Mouse (Mus musculus): ENCODE measurements around the gene Snapin.

GRCm38 (mm10) chr3:90475831-90476611, 14.8 kb downstream of the Snapin start, which contains the start of gene Ilf2:
- TF ChIP-seq GATA1 (IDR thresholded peaks at IDR 0.05; ENCODE audit: borderline replicate concordance, low read length), result no peak
- no peak for TF ChIP-seq FLI1 (IDR thresholded peaks at IDR 0.05; ENCODE audit: low read length)

Data from megakaryocyte, embryonic 14.5 days (primary cell).